Mouse (Mus musculus) spleen, adult 2 months (tissue): ENCODE measurements at regions not wholly inside any gene's neighbourhood (a gene's known extent, or its start where the extent isn't known, plus 50 kb on each side); places are given as distances from the start of the nearest gene placed in this dataset.

Experiments
- CTCF ChIP-seq: fragments of 200-500 bp; IDR thresholded peaks from 2 replicates; pipeline ENCODE4 v1.5.1; 2011; ENCODE audit warnings: mild to moderate bottlenecking, inconsistent platforms; ENCODE audit not compliant: insufficient read depth, insufficient read length, insufficient replicate concordance; ENCODE audit errors: extremely low read depth
- POLR2A ChIP-seq: fragments of 200-500 bp; IDR thresholded peaks from 2 replicates; pipeline ENCODE4 v1.6.1; 2011; ENCODE audit warnings: low read depth, low read length, inconsistent platforms

- TF ChIP-seq CTCF (no peak), POLR2A (no peak)
Observed at GRCm38 (mm10) chr7:71648314-71648713, 297.0 kb upstream of the Gm10295 start.
